Mouse (Mus musculus): ENCODE measurements around the gene Cdnf. TPM values are rescaled to one million over a fixed set of nuclear protein-coding genes. Genes with fewer than 3 reads are reported as not detected.
A peak's percentile ranks its signal among the peaks of the same experiment; 100 is the strongest.

Gene Cdnf
- total RNA-seq (2021) = 1 to 10 TPM; 1.2 to 1.6 TPM

- intact Hi-C loops (cut with DNase I) = loop anchor here (5.0 kb wide), 1 partner anchor 96 kb away; no protein-coding TSS in a partner anchor
- DNase-seq (ENCODE audit: low spot score in 2 of 2) = peak; percentile 96 to 97
Observed at GRCm38 (mm10) chr2:3512552-3513454, at the start of gene Cdnf, which contains the start of the genes Gm45902 and Hspa14. TSS of gene Cdnf (plus strand) at chr2:3513030. TSS of gene Gm45902 (minus strand) at chr2:3512790. TSS of gene Hspa14 (minus strand) at chr2:3512814.

- intact Hi-C loops (cut with DNase I) = no loop called here
- no peak for DNase-seq (ENCODE audit: low spot score in 2 of 2)
Observed at GRCm38 (mm10) chr2:3473891-3474290, 38.9 kb upstream of the Cdnf start.

DNA sequence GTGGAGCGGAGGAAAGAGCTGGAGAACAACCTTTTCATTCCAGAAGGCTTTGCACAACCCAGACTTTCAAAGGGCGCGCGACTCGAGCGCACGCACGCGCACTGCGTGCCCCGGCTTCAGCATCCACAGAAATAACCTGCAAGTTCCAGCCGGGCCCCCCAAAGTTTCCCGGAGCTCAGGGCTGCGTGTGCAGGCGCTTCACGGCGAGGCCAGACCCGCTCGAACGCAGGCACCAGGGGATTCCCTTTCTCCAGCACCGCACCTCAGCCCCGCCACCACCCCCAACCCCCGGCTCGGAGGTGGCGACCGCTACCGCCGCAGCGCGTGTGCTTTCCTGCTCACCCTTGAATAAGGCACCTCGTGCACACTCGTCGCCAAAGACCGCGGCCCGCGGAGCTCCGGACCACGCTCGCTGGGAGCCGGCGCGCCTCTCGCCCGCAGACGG lies 38.4 kb upstream of the Cdnf start:
- intact Hi-C loops (cut with DNase I) = no loop called here
- DNase-seq (ENCODE audit: low spot score in 2 of 2) = peak; percentile 39 to 55

DNA sequence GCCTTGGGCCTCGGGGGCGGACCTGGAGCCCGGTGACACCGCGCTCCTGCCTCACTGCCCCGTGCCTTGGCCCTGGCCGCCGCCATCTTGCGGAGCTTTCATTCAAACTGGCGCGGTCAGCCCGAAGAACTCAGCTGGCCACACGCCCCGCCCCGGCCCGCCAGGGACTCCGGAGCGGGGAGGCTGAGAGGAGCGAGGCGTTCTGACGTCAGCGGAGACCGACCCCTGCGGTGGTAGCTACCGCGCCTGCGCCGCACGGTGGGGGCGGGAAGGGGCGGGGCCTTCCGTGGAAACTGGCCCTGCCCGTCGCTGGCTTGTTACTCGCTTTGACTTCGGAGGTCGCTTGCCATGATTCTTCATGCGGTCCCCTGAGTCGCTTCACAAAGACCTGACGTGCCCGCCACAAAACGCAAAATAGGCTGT lies 38.0 kb upstream of the Cdnf start, which contains the start of gene Suv39h2:
Gene Suv39h2, minus strand, starts transcription at position 171 of the 423 bp plus-strand sequence.
- intact Hi-C loops (cut with DNase I) = no loop called here
- peak; percentile 94 to 97 for DNase-seq (ENCODE audit: low spot score in 2 of 2)

DNA sequence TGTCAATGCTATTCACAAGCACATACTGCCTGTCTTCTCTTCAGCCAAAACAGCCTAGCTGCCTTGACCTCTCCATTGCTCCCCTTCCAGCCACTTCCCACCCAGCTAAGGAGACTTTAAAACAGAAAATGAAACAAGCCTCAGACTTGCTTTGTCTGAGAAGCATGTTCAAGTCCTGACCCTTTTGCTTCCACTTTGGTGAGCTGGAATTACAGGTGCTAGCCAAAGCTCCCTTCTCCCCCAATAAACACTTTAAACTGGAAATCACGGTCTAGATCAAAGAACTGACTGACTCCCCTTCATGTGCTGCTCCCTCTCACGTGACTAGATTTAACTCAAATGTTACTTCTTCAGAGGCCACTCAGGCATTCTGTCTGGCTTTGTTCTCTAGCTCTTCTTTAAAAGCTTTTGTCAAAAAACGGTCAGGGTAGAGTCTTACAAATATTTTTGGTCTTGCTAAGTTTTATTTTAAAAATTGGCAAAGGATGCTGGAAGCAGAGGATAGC lies 37.0 kb upstream of the Cdnf start:
- intact Hi-C loops (cut with DNase I) = no loop called here
- no peak for DNase-seq (ENCODE audit: low spot score in 2 of 2)

DNA sequence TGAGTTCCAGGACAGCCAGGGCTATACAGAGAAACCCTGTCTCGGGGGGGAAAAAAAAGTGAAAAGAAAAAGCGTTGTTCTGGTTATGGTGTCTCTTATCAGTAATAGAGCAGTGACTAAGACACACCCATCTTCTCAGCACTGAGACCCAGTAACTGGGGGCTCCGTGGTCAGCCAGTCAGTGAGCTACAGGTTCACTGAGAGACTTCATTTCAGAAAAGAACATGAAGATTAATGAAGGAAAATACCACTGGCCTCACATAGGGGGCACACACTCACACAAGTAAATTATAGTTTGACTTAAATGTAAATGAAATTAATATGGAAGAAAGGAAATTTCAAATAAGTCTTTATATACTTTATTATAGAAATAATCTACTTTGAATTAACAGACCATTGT lies 32.6 kb upstream of the Cdnf start:
- no peak for DNase-seq (ENCODE audit: low spot score in 2 of 2)
- intact Hi-C loops (cut with DNase I) = no loop called here

GRCm38 (mm10) chr2:3489816-3490215 lies 23.0 kb upstream of the Cdnf start:
- no peak for DNase-seq (ENCODE audit: low spot score in 2 of 2)
- intact Hi-C loops (cut with DNase I) = no loop called here

GRCm38 (mm10) chr2:3493833-3494409 lies 18.9 kb upstream of the Cdnf start:
- no peak for DNase-seq (ENCODE audit: low spot score in 2 of 2)
- intact Hi-C loops (cut with DNase I) = no loop called here

GRCm38 (mm10) chr2:3499543-3499942 lies 13.3 kb upstream of the Cdnf start:
- no peak for DNase-seq (ENCODE audit: low spot score in 2 of 2)
- intact Hi-C loops (cut with DNase I) = no loop called here

DNA sequence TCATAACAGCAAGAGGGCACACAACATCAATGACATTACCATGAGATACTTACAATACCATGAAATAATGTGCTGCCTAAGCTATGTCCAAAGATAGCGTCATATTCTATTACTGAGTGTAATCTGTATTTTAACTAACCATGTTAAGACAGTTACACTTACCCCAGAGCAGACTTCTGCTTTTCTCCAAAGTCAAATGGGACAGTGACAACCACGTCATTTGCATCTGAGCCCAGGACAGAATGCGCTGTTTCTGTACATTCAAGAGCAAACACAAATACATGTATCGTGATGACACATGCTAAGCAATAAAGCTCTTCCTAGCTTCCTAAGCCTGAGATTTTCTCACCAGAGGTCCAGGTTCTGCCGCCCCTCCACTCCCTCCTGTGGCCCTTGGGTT lies 11.9 kb upstream of the Cdnf start:
- intact Hi-C loops (cut with DNase I) = no loop called here
- DNase-seq (ENCODE audit: low spot score in 2 of 2) = no peak

DNA sequence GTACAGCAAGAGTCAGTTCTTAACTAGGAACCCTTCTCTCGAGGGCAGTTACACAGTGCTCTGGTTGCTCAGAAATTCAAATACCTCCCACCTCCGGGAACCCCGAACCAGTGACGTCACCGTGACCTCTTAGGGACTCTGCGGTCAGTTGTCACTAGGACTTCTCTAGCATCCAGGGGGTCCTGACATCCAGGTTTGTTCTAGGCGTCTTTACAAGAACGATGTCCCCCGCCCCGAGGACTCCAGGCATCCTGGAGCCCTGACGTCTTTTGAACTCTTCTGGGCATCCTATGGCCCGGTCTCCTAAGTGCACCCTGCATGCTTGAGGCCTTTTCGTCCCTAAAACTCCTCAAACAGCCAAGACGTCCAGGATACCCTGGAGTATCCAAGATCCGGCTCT lies 754 bp upstream of the Cdnf start:
- DNase-seq (ENCODE audit: low spot score in 2 of 2) = no peak
- intact Hi-C loops (cut with DNase I) = loop anchor here (5.0 kb wide), 1 partner anchor 95 kb away; no protein-coding TSS in a partner anchor

DNA sequence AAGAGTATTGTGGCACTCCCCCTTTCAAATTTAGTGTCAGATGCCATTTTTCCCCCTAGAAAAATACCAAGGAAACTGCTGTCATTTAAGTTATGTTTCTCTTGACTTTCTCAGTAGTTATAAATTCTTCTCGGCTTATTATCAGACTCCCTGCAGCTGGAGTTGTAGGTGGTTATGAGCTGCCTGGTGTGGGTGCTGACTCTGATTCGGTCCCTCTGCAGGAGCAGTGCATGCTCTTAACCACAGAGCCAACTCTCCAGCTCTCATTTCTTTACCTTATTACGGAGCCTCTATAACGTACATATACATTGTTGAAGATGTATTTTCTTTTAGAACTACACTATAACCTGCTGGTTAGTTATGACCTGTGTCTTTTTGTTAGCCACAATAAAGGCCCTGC lies 9.7 kb downstream of the Cdnf start:
- intact Hi-C loops (cut with DNase I) = no loop called here
- no peak for DNase-seq (ENCODE audit: low spot score in 2 of 2)

GRCm38 (mm10) chr2:3526288-3526687 lies 13.5 kb downstream of the Cdnf start:
- no peak for DNase-seq (ENCODE audit: low spot score in 2 of 2)
- intact Hi-C loops (cut with DNase I) = no loop called here

DNA sequence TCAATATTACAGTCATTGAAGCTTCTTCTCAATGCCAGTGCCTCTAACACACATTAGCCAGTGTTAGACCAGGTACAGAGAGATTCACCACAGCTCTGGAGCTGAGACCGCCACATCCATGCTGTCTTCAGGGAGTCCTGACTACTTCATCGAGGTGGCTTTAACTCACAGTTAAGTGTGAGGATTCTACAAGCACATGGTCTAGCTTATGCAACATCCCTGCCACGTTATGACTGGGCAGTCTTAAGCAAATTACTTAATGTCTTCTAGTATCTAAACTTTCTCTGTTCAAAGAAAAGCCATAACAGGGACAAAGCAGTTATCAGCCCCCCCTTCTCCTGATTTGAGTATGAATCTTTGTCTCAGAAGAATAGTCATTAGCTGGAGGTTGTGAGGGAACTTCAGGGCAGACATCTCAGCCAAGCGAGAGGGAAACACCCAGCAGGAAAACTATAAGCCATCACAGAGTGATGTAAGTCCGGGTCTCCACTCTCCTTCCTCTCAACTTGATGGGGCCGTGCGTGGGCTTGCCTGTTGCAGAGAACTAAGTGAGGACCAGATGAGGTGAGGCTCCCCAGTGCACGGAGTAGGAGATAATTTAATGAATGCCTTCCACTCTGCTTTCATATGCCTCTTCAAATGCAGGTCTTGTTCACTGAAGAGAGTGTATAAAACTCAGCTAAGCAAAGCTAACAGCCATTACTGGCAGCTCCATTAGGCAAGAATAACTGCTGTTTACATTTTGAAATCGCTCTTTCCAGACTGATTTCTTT lies 28.7 kb downstream of the Cdnf start:
- intact Hi-C loops (cut with DNase I) = no loop called here
- DNase-seq (ENCODE audit: low spot score in 2 of 2) = no peak

GRCm38 (mm10) chr2:3546055-3546454 lies 33.2 kb downstream of the Cdnf start:
- intact Hi-C loops (cut with DNase I) = loop anchor here (1.0 kb wide), 1 partner anchor 254 kb away; no protein-coding TSS in a partner anchor
- no peak for DNase-seq (ENCODE audit: low spot score in 2 of 2)

GRCm38 (mm10) chr2:3546588-3546987 lies 33.8 kb downstream of the Cdnf start:
- peak; percentile 39 to 45 for DNase-seq (ENCODE audit: low spot score in 2 of 2)
- intact Hi-C loops (cut with DNase I) = loop anchor here (1.0 kb wide), 1 partner anchor 254 kb away; no protein-coding TSS in a partner anchor

- no peak for DNase-seq (ENCODE audit: low spot score in 2 of 2)
- intact Hi-C loops (cut with DNase I) = no loop called here
Observed at GRCm38 (mm10) chr2:3570186-3570585, 57.4 kb downstream of the Cdnf start, which contains the start of gene Fam107b. TSS of gene Fam107b (plus strand) at chr2:3570488.

DNA sequence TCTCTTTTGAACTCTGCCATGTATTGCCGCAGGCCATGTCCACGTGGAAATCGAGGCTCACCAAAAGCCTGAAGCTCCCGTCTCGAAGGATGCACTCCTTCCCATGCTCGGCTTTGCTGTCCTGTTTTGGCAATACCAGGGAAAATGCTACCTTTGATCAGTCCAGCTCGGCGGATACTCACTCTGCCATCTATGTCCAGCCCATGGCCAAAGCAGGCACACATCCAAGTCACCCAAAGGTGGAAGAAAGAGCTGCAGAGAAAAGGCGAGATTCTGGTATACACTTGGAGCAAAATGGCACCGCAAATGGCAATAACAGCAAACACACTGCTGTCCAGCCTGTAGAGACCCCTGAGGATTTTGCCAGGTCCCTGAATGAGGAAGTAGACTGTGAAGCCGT lies 57.8 kb downstream of the Cdnf start:
- intact Hi-C loops (cut with DNase I) = no loop called here
- DNase-seq (ENCODE audit: low spot score in 2 of 2) = no peak

- DNase-seq (ENCODE audit: low spot score in 2 of 2) = no peak
- intact Hi-C loops (cut with DNase I) = no loop called here
Observed at GRCm38 (mm10) chr2:3573883-3574282, 61.1 kb downstream of the Cdnf start.

DNA sequence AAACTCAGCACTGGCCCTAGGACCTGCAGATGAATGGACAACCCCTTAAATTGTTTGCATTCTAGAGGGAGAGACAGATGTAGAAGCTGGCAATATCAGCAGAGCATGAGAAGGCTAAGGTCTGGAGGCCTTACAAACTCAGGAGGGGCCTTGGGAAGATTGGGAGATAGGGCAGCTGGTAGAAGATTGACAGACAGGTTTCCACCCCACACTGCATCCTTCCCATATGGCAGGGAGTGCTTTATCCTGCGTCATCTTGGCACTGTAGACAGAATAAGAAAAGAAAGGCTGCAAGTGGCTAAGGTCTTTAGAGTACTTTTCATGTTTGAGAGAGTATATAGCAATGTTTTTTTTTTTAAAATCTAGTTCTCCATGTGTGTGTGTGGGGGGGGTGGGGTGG lies 62.3 kb downstream of the Cdnf start:
- DNase-seq (ENCODE audit: low spot score in 2 of 2) = no peak
- intact Hi-C loops (cut with DNase I) = no loop called here

Data from left cerebral cortex, postnatal 36 days (tissue).